Mouse (Mus musculus) urinary bladder, postnatal 36 days (tissue): ENCODE measurements around the gene Armcx1.
"Not testable (repeated sequence)": the region's sequence is repeated elsewhere in the genome, so short reads cannot be mapped to it uniquely, and the experiment has no call there.

Experiments used
- DNase-seq, 2 experiments: peaks; one replicate each; pipeline ENCODE4 v3.0.0; 2022; ENCODE audit warnings: low spot score in 2 of 2, mixed read lengths in 1 of 2

The Armcx1 gene

GRCm38 (mm10) chrX:134757293-134757995 is 39.7 kb downstream of the Armcx1 start:
- DNase-seq = no peak

GRCm38 (mm10) chrX:134763428-134764198 is 45.9 kb downstream of the Armcx1 start:
- DNase-seq = not testable (repeated sequence)
